Mouse (Mus musculus) stomach, postnatal 0 days (tissue): Measurements from ENCODE around the gene Nrcam. TPM values are rescaled to one million over a fixed set of nuclear protein-coding genes. Genes with fewer than 3 reads are reported as not detected.

Source experiments
- ATAC-seq: fragments of 200-750 bp; cut with Nextera tagmentation; 2 replicates; pipeline ENCODE4 v1.8.0; 2017; ENCODE audit not compliant: low FRiP score, low TSS enrichment
- DNase-seq: peaks from one replicate; pipeline ENCODE4 v3.0.0-alpha.2; 2016; ENCODE audit warnings: low spot score
- H3K27ac ChIP-seq: fragments of 300-500 bp; sonication (generic); replicated peaks from 2 replicates; pipeline ENCODE4 v1.5.1; 2014; ENCODE audit warnings: mild to moderate bottlenecking, control low read depth
- H3K27me3 ChIP-seq: fragments of 300-500 bp; sonication (generic); 2 replicates; pipeline ENCODE4 v1.6.1; 2014; ENCODE audit warnings: low read length; ENCODE audit not compliant: control insufficient read depth, insufficient read depth
- H3K36me3 ChIP-seq: fragments of 300-500 bp; sonication (generic); 2 replicates; pipeline ENCODE4 v1.6.1; 2014; ENCODE audit warnings: low read length, mixed read lengths; ENCODE audit not compliant: control insufficient read depth, insufficient read depth
- H3K4me1 ChIP-seq: fragments of 300-500 bp; sonication (generic); replicated peaks from 2 replicates; pipeline ENCODE4 v1.6.1; 2014; ENCODE audit warnings: antibody characterized with exemption; ENCODE audit not compliant: control insufficient read depth, insufficient read depth
- H3K4me2 ChIP-seq: fragments of 300-500 bp; sonication (generic); replicated peaks from 2 replicates; pipeline ENCODE4 v1.6.1; 2014; ENCODE audit warnings: low read depth, mild to moderate bottlenecking, control low read depth, moderate library complexity
- H3K4me3 ChIP-seq: fragments of 300-500 bp; sonication (generic); 2 replicates; pipeline ENCODE4 v1.5.1; 2014; ENCODE audit warnings: low read depth, low read length, control low read depth
- H3K9ac ChIP-seq: fragments of 300-500 bp; sonication (generic); 2 replicates; pipeline ENCODE4 v1.6.1; 2014; ENCODE audit warnings: mild to moderate bottlenecking, low read length, control low read depth, mixed read lengths
- H3K9me3 ChIP-seq: fragments of 300-500 bp; sonication (generic); 2 replicates; pipeline ENCODE4 v1.6.1; 2016; ENCODE audit warnings: low read length; ENCODE audit not compliant: control insufficient read depth
- CTCF ChIP-seq: IDR thresholded peaks from 2 replicates; pipeline ENCODE4 v1.5.1; 2016; ENCODE audit warnings: antibody characterized with exemption, low read depth, mild to moderate bottlenecking, moderate library complexity
- EP300 ChIP-seq: optimal IDR thresholded peaks from 2 replicates; pipeline ENCODE3; 2016; ENCODE audit warnings: antibody characterized with exemption
- WGBS: fragments of 180-500 bp; shearing (Covaris S2); extraction: QIAGEN DNeasy Blood & Tissue Kit; methylation state at CpG from one replicate; pipeline ENCODE4 v1.1.7; 2014; 5-methylcytosine and 5-hydroxymethylcytosine counted together
- polyA plus RNA-seq: library from polyadenylated mRNA; unstranded; fragments of >200 nt; fragmentation: Nextera tagmentation; extraction: Ambion mirVana; gene quantifications from 2 replicates; pipeline ENCODE4 v1.2.1, GENCODE M21; 2015

Gene Nrcam
- polyA plus RNA-seq, 1 experiment from 2014 or later, result 1.2 TPM

- H3K36me3 ChIP-seq, result no peaks in the 10 kb centered on the region
- no peak overlapping the region for H3K27ac ChIP-seq
- H3K4me1 ChIP-seq, result no peaks in the 10 kb centered on the region
- H3K4me2 ChIP-seq, result no peak overlapping the region
- TF ChIP-seq CTCF (no peak), EP300 (no peak)
- H3K9me3 ChIP-seq, result no peaks in the 10 kb centered on the region
- no peak overlapping the region for H3K9ac ChIP-seq
- WGBS, result 85% methylated on average over 7 of the region's 7 CpGs
- ATAC-seq (no peak), DNase-seq (no peak)
- H3K27me3 ChIP-seq, result no peaks in the 10 kb centered on the region
- no peak overlapping the region for H3K4me3 ChIP-seq
Observed at GRCm38 (mm10) chr12:44534100-44534633, 205.5 kb downstream of the Nrcam start.

GRCm38 (mm10) chr12:44535623-44536022 is 206.9 kb downstream of the Nrcam start:
- 19% methylated on average over 5 of the region's 5 CpGs for WGBS
- DNase-seq (no peak), ATAC-seq (no peak)
- TF ChIP-seq EP300 (no peak), CTCF (no peak)
- H3K9ac ChIP-seq, result no peak overlapping the region
- no peaks in the 10 kb centered on the region for H3K27me3 ChIP-seq
- H3K4me1 ChIP-seq, result no peaks in the 10 kb centered on the region
- H3K27ac ChIP-seq, result no peak overlapping the region
- H3K36me3 ChIP-seq, result no peaks in the 10 kb centered on the region
- H3K4me2 ChIP-seq, result no peak overlapping the region
- H3K9me3 ChIP-seq, result no peaks in the 10 kb centered on the region
- no peak overlapping the region for H3K4me3 ChIP-seq

GRCm38 (mm10) chr12:44547721-44548369 is 219.2 kb downstream of the Nrcam start:
- Histone ChIP-seq H3K4me2 (no peak overlapping the region), H3K27ac (no peak overlapping the region), H3K27me3 (no peaks in the 10 kb centered on the region), H3K4me3 (no peak overlapping the region), H3K9ac (no peak overlapping the region), H3K36me3 (no peaks in the 10 kb centered on the region), H3K9me3 (no peaks in the 10 kb centered on the region), H3K4me1 (no peaks in the 10 kb centered on the region)
- TF ChIP-seq EP300 (no peak), CTCF (peak; percentile 83)
- DNase-seq (peak; percentile 69), ATAC-seq (no peak)
- WGBS, result 47% methylated on average over 8 of the region's 8 CpGs

- no peak for ATAC-seq
- Histone ChIP-seq H3K27ac (no peak overlapping the region), H3K9me3 (no peaks in the 10 kb centered on the region), H3K4me1 (no peaks in the 10 kb centered on the region), H3K4me3 (no peak overlapping the region), H3K9ac (no peak overlapping the region), H3K36me3 (no peaks in the 10 kb centered on the region), H3K27me3 (no peaks in the 10 kb centered on the region), H3K4me2 (no peak overlapping the region)
- TF ChIP-seq EP300, result no peak
- no peak for TF ChIP-seq CTCF
- WGBS, result 47% methylated on average over 9 of the region's 9 CpGs
- DNase-seq, result no peak
Observed at GRCm38 (mm10) chr12:44548465-44548864, 219.8 kb downstream of the Nrcam start.

- no peak overlapping the region for H3K9ac ChIP-seq
- no peaks in the 10 kb centered on the region for H3K36me3 ChIP-seq
- DNase-seq (no peak), ATAC-seq (no peak)
- H3K4me1 ChIP-seq, result no peaks in the 10 kb centered on the region
- no peak overlapping the region for H3K4me3 ChIP-seq
- no peak for TF ChIP-seq EP300
- no peak for TF ChIP-seq CTCF
- no peaks in the 10 kb centered on the region for H3K27me3 ChIP-seq
- H3K4me2 ChIP-seq, result no peak overlapping the region
- H3K27ac ChIP-seq, result no peak overlapping the region
- H3K9me3 ChIP-seq, result no peaks in the 10 kb centered on the region
Observed at GRCm38 (mm10) chr12:44551614-44552013, 222.9 kb downstream of the Nrcam start.

GRCm38 (mm10) chr12:44554051-44554450 is 225.4 kb downstream of the Nrcam start:
- ATAC-seq, result no peak
- TF ChIP-seq CTCF (no peak), EP300 (no peak)

More at GRCm38 (mm10) chr12:44554051-44554450, 225.4 kb downstream of the Nrcam start:
- DNase-seq, result no peak
- Histone ChIP-seq H3K4me1 (no peaks in the 10 kb centered on the region), H3K9me3 (no peaks in the 10 kb centered on the region), H3K4me2 (no peak overlapping the region), H3K9ac (no peak overlapping the region), H3K27ac (no peak overlapping the region), H3K36me3 (no peaks in the 10 kb centered on the region), H3K4me3 (no peak overlapping the region), H3K27me3 (no peaks in the 10 kb centered on the region)
- WGBS, result 83% methylated on average over 2 of the region's 2 CpGs
